Mouse (Mus musculus) splenic B cell, adult 2 months (primary cell): ENCODE data around the gene Mapk7.

ENCODE experiments used
- DNase-seq: peaks from one replicate; pipeline ENCODE4 v3.0.0-alpha.2; 2011; ENCODE audit warnings: low read depth, low spot score
- H3K27me3 ChIP-seq: 2 replicates; pipeline ENCODE4 v1.6.1; 2012; ENCODE audit warnings: mild to moderate bottlenecking, low read length, moderate library complexity, mixed read lengths; ENCODE audit not compliant: control insufficient read depth, poor library complexity, insufficient read depth, severe bottlenecking
- H3K36me3 ChIP-seq: 2 replicates; pipeline ENCODE4 v1.6.1; 2012; ENCODE audit warnings: mild to moderate bottlenecking, low read length, moderate library complexity, mixed read lengths; ENCODE audit not compliant: control insufficient read depth, poor library complexity, insufficient read depth, severe bottlenecking

Gene Mapk7

GRCm38 (mm10) chr11:61494129-61494997 is at the start of gene Mapk7:
Mapk7 (minus strand) TSS chr11:61494406.
- Histone ChIP-seq H3K27me3 (no peaks in the 10 kb centered on the region), H3K36me3 (no peaks in the 10 kb centered on the region; the same call in none of the 2 replicates)
- peak; percentile 99 for DNase-seq

GRCm38 (mm10) chr11:61541106-61541505 is 46.9 kb upstream of the Mapk7 start:
- no peak for DNase-seq
- H3K27me3 ChIP-seq: no peaks in the 10 kb centered on the region
- no peaks in the 10 kb centered on the region for H3K36me3 ChIP-seq

DNA sequence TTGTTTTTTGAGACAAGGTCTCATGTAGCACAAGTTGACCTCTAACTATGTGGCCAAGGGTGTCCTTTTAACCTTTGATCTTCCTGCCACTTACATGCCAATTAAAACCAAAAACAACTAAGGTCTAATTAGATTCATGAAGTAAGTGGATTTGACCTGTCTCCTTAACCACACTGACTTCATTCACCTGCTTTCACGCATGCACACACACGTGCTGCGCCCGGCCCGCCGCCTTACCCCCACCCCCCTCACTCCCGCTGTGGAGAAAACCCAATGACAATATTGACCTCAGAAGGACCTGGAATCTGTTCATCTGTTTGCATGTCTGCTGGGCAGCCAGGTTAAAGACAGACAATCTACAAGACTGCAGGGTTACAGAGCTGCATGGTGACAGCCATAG is 46.4 kb upstream of the Mapk7 start:
- DNase-seq: no peak
- Histone ChIP-seq H3K27me3 (no peaks in the 10 kb centered on the region), H3K36me3 (no peaks in the 10 kb centered on the region)

DNA sequence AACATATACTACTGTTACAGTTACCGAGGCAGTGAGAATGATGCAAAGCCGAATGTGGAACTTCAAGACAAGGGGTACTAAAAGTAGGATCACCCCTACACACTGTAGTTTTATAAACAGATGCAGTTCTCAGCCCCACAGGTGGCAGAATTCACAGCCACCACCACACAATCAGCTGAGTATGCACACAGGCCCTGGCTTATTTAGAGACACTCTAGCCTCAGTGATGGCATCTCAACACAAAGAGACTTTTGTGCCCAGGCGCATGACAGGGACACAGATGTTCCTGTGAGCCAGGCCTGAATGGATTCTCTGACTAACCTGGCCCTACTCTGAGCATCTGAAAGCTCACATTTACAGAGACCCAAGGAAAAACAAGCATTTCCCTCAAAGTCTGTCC is 43.2 kb upstream of the Mapk7 start:
- H3K36me3 ChIP-seq: no peaks in the 10 kb centered on the region
- H3K27me3 ChIP-seq: no peaks in the 10 kb centered on the region
- DNase-seq: no peak

DNA sequence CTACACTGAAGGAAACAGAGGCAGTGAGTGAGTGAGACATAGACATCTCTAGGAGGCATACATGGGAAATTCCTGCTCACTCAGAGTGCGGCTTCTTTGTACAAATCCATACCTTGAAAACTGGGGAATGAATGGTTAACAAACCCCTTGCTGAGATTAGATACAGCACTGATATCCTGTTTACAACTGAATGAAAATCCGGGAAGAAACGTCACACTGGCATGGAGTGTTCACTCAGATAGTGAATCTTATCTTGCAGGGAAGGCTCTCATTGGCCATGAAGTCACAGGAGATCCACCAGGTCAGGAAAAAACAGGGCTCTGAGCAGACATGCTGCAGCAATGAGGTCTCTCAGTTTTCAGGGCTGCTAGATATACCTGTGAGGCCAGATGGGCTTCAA is 42.7 kb upstream of the Mapk7 start:
- DNase-seq: no peak
- Histone ChIP-seq H3K27me3 (no peaks in the 10 kb centered on the region), H3K36me3 (no peaks in the 10 kb centered on the region)

GRCm38 (mm10) chr11:61535530-61535929 is 41.3 kb upstream of the Mapk7 start:
- DNase-seq: no peak
- no peaks in the 10 kb centered on the region for H3K27me3 ChIP-seq
- H3K36me3 ChIP-seq: no peaks in the 10 kb centered on the region

GRCm38 (mm10) chr11:61533571-61533970 is 39.4 kb upstream of the Mapk7 start:
- DNase-seq: no peak
- Histone ChIP-seq H3K27me3 (no peaks in the 10 kb centered on the region), H3K36me3 (no peaks in the 10 kb centered on the region)

DNA sequence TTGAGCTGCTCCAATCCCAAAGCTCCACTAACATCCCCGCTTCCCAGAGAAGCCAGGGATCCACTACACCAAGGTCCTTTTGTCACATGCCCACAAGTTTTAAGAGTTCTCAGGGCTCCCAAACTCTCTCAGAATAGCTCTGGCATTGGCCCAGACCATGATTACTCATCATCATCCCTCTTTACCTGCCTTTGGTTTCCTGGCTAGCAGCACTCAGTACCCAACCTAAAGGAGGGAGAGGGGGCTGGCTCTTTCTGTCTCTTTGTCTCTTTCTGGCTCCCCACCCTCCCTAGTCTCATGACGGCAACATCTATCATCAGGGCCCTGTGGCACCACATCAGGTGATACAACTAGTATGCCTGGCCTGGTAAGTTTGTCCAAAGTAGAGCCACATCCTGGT is 38.6 kb upstream of the Mapk7 start:
- Histone ChIP-seq H3K36me3 (no peaks in the 10 kb centered on the region), H3K27me3 (no peaks in the 10 kb centered on the region)
- no peak for DNase-seq

DNA sequence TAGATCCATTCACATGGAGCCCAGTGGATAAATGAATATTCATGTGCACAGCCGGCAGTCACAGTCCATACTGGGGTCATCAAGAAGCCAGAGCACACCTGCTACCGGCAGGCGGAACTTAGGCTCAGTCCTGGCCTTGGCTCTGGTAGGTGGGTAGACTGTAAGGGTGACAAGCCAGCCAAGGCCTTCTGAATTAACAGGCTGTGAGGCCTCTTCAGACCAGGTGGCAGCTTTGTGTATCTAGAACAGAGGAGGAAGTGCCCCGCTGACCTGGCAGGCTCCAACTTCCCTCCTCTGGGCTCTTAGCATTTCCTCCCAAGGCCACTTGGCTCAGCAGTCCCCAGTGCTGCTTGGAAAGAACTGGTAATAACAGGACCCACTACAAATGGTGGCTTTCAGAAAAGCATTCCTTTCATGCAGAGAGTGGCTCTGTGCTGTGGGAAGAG is 35.1 kb upstream of the Mapk7 start:
- no peaks in the 10 kb centered on the region for H3K36me3 ChIP-seq
- no peaks in the 10 kb centered on the region for H3K27me3 ChIP-seq
- DNase-seq: no peak

DNA sequence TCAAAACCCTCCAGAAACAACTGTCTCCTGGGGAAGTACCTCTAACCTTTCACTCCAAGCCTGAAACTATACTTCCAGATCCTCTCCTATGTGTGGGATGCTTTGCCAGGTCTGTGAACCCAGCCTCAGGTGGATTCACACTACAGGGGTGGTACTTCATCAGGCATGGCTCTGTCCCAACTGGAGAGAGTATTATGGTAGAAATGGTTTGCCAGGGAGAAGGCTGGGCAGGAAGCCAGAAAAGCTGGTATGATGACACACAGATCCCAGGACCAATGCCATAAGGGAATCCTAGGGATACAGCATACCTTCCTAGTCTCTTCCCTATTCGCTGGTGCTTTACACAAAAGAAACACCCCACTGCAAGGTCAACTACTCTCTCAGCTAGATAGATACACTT is 32.7 kb upstream of the Mapk7 start:
- Histone ChIP-seq H3K36me3 (no peaks in the 10 kb centered on the region), H3K27me3 (no peaks in the 10 kb centered on the region)
- DNase-seq: no peak

GRCm38 (mm10) chr11:61519484-61520107 is 25.4 kb upstream of the Mapk7 start:
- no peaks in the 10 kb centered on the region for H3K36me3 ChIP-seq
- H3K27me3 ChIP-seq: no peaks in the 10 kb centered on the region
- no peak for DNase-seq

- no peaks in the 10 kb centered on the region for H3K36me3 ChIP-seq
- DNase-seq: no peak
- no peaks in the 10 kb centered on the region for H3K27me3 ChIP-seq
Observed at GRCm38 (mm10) chr11:61518871-61519270, 24.7 kb upstream of the Mapk7 start.

- no peak for DNase-seq
- Histone ChIP-seq H3K36me3 (no peaks in the 10 kb centered on the region), H3K27me3 (no peaks in the 10 kb centered on the region)
Observed at GRCm38 (mm10) chr11:61517971-61518370, 23.8 kb upstream of the Mapk7 start.

DNA sequence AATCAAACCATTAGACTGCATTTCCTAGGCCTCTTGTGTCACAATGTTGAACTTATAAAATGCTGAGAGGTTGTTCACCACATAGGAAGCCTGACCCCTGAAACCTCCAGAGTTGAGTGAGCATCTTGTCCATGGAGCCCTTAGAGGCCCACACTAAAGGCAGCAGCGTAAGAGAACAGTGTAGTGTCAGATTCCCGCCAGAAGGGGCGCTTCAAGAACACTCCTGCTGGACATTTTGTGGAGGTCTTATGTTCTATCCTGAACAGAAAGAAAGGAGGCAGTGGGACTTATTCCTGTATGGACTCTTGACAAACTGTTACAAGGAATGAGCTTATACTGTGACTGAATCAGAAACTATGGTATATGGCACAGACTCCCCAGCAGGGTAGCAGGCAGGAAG is 20.7 kb upstream of the Mapk7 start:
- no peaks in the 10 kb centered on the region for H3K27me3 ChIP-seq
- no peaks in the 10 kb centered on the region for H3K36me3 ChIP-seq
- DNase-seq: peak; percentile 39

- Histone ChIP-seq H3K27me3 (no peaks in the 10 kb centered on the region), H3K36me3 (no peaks in the 10 kb centered on the region)
- peak; percentile 98 for DNase-seq
Observed at GRCm38 (mm10) chr11:61504713-61505257, 10.6 kb upstream of the Mapk7 start, which contains the start of gene B9d1. B9d1 (plus strand) TSS chr11:61505144.
